ENCODE assay signal across 8 mouse cellular contexts in genomic region chr5:71657482-71658114, GRCm38 (mm10). TPM values are rescaled to one million over a fixed set of nuclear protein-coding genes. Genes with fewer than 3 reads are reported as not detected.
A peak's percentile ranks its signal among the peaks of the same experiment; 100 is the strongest.
DNase-seq lines count a peak whose midpoint lies in the region; ATAC-seq and TF ChIP-seq lines count a peak whose summit lies in the region.
"Had no signal": no experiment of that assay in that cellular context is flagged by ENCODE, and none has a peak within 500 bp of the region (broad histone marks: within the 10 kb centered on the region; RNA-seq: fewer than 3 reads in every experiment).

TSS of gene Gabrb1 (plus strand) at chr5:71658113.

- TF ChIP-seq CTCF in intestine, postnatal 0 days (IDR thresholded peaks at IDR 0.05; ENCODE audit: low read depth), result no peak

- no peak within 1 kb of the TSS for H3K27ac ChIP-seq in forebrain, embryonic 16.5 days (ENCODE audit: low read length)
- H3K27ac ChIP-seq in intestine, postnatal 0 days (ENCODE audit: low read depth, low read length), result no peak within 1 kb of the TSS
- no peak within 1 kb of the TSS for H3K27ac ChIP-seq in limb, embryonic 15.5 days
- H3K27ac ChIP-seq in midbrain, embryonic 16.5 days (ENCODE audit: low read length), result no peak within 1 kb of the TSS

- H3K9ac ChIP-seq in forebrain, embryonic 16.5 days (replicated peaks; ENCODE audit: low read depth, low read length), result peak within 1 kb of the TSS; percentile 56
- no peak within 1 kb of the TSS for H3K9ac ChIP-seq in intestine, postnatal 0 days (ENCODE audit: low read depth, low read length)
- peak within 1 kb of the TSS; percentile 21 for H3K9ac ChIP-seq in limb, embryonic 15.5 days
- H3K9ac ChIP-seq in midbrain, embryonic 16.5 days (ENCODE audit: low read depth, low read length), result peak within 1 kb of the TSS; percentile 64

- peak; percentile 59 for DNase-seq in R1 (ENCODE audit: low read depth, low spot score)
- DNase-seq in cerebellum, adult 18-20 months, result peak; percentile 32 to 70
- peak; percentile 17 for DNase-seq in yolk sac, embryonic 10.5 days (ENCODE audit: low spot score)

- peak within 1 kb of the TSS; percentile 100 for H3K4me2 ChIP-seq in forebrain, embryonic 16.5 days (ENCODE audit: low read length)
- peak within 1 kb of the TSS; percentile 84 for H3K4me2 ChIP-seq in intestine, postnatal 0 days (replicated peaks; ENCODE audit: low read depth)
- H3K4me2 ChIP-seq in limb, embryonic 15.5 days, result peak within 1 kb of the TSS; percentile 97
- H3K4me2 ChIP-seq in midbrain, embryonic 16.5 days (ENCODE audit: low read length), result peak within 1 kb of the TSS; percentile 82

- under 1% methylated on average over 49 of the region's 49 CpGs for WGBS in forebrain, embryonic 16.5 days
- WGBS in intestine, postnatal 0 days, result under 1% methylated on average over 49 of the region's 49 CpGs
- WGBS in limb, embryonic 15.5 days, result 0% methylated on average over 36 of the region's 49 CpGs
- WGBS in midbrain, embryonic 16.5 days, result under 1% methylated on average over 43 of the region's 49 CpGs

- no peaks in the 10 kb centered on the region for H3K36me3 ChIP-seq in forebrain, embryonic 16.5 days (ENCODE audit: control insufficient read depth, insufficient read depth)
- H3K36me3 ChIP-seq in intestine, postnatal 0 days (ENCODE audit: control insufficient read depth, insufficient read depth), result no peaks in the 10 kb centered on the region
- H3K36me3 ChIP-seq in limb, embryonic 15.5 days, result no peaks in the 10 kb centered on the region
- H3K36me3 ChIP-seq in midbrain, embryonic 16.5 days (ENCODE audit: control insufficient read depth, insufficient read depth, low read length), result no peaks in the 10 kb centered on the region

- no peaks in the 10 kb centered on the region for H3K27me3 ChIP-seq in forebrain, embryonic 16.5 days (replicated peaks; ENCODE audit: control insufficient read depth, insufficient read depth, low read length)
- H3K27me3 ChIP-seq in intestine, postnatal 0 days (replicated peaks; ENCODE audit: control insufficient read depth, insufficient read depth, low read length), result peaks cover 23% of the 10 kb centered on the region
- H3K27me3 ChIP-seq in limb, embryonic 15.5 days, result peaks cover 29% of the 10 kb centered on the region
- peaks cover 2% of the 10 kb centered on the region; the same call in 1 of the 2 replicates for H3K27me3 ChIP-seq in midbrain, embryonic 16.5 days (ENCODE audit: control insufficient read depth, insufficient read depth, low read depth, low read length)

- H3K4me3 ChIP-seq in forebrain, embryonic 16.5 days (replicated peaks; ENCODE audit: low read length), result peak within 1 kb of the TSS; percentile 52
- peak within 1 kb of the TSS; percentile 46 for H3K4me3 ChIP-seq in intestine, postnatal 0 days (ENCODE audit: low read depth, low read length)
- peak within 1 kb of the TSS; percentile 55 for H3K4me3 ChIP-seq in limb, embryonic 15.5 days
- peak within 1 kb of the TSS; percentile 47 for H3K4me3 ChIP-seq in midbrain, embryonic 16.5 days (ENCODE audit: low read depth, low read length)
- H3K4me3 ChIP-seq: erythroblast, embryonic 14.5 days had no signal

- peaks cover 9% of the 10 kb centered on the region; the same call in 1 of the 2 replicates for H3K4me1 ChIP-seq in forebrain, embryonic 16.5 days (replicated peaks; ENCODE audit: control insufficient read depth, insufficient read depth, low read length)
- no peaks in the 10 kb centered on the region for H3K4me1 ChIP-seq in intestine, postnatal 0 days (replicated peaks; ENCODE audit: control insufficient read depth, insufficient read depth, low read length)
- peaks cover 19% of the 10 kb centered on the region for H3K4me1 ChIP-seq in limb, embryonic 15.5 days
- H3K4me1 ChIP-seq in midbrain, embryonic 16.5 days (ENCODE audit: control insufficient read depth, insufficient read depth, low read length), result peaks cover 7% of the 10 kb centered on the region

- H3K9me3 ChIP-seq in forebrain, embryonic 16.5 days (ENCODE audit: control insufficient read depth, low read length), result no peaks in the 10 kb centered on the region
- H3K9me3 ChIP-seq in intestine, postnatal 0 days (ENCODE audit: control insufficient read depth), result no peaks in the 10 kb centered on the region
- H3K9me3 ChIP-seq in limb, embryonic 15.5 days, result no peaks in the 10 kb centered on the region
- H3K9me3 ChIP-seq in midbrain, embryonic 16.5 days (replicated peaks; ENCODE audit: control insufficient read depth, low read length, poor library complexity, severe bottlenecking), result no peaks in the 10 kb centered on the region

- ATAC-seq in forebrain, embryonic 16.5 days, result peak; percentile 96
- ATAC-seq in intestine, postnatal 0 days, result peak; percentile 60
- peak; percentile 24; the same call in 1 of the 2 replicates for ATAC-seq in limb, embryonic 15.5 days (ENCODE audit: insufficient number of reproducible peaks, low FRiP score, low TSS enrichment, low read depth)
- peak; percentile 96 for ATAC-seq in midbrain, embryonic 16.5 days

RNA-seq across cellular contexts. Expression of gene Gabrb1, which starts in this region (rescaled TPM):
- 19.1 and 24.8 TPM in 2 replicates for polyA plus RNA-seq in forebrain, embryonic 16.5 days (2015; fragmentation: Nextera tagmentation; extraction: Ambion mirVana)
- 0.03 and 0.16 TPM in 2 replicates for polyA plus RNA-seq in intestine, postnatal 0 days (2015; fragmentation: Nextera tagmentation; extraction: Ambion mirVana)
- 1.8 and 1.9 TPM in 2 replicates for polyA plus RNA-seq in limb, embryonic 15.5 days (2015; fragmentation: Nextera tagmentation; extraction: Ambion mirVana)
- polyA plus RNA-seq in midbrain, embryonic 16.5 days (2015; fragmentation: Nextera tagmentation; extraction: Ambion mirVana), result 40.9 and 48.1 TPM in 2 replicates
- polyA plus RNA-seq: erythroblast, embryonic 14.5 days had no signal

Comparison
In these comparisons a context has a peak if more than half of its experiments do, and no peak if none do; other contexts are left out.
1. Peak in ATAC-seq, H3K4me3 ChIP-seq and H3K4me2 ChIP-seq in intestine, postnatal 0 days; RNA of the gene not detected or under 1 TPM.
2. ATAC-seq: peak in every context shown above with its lines; median percentile 96 in forebrain, embryonic 16.5 days; 96 in midbrain, embryonic 16.5 days; 60 in intestine, postnatal 0 days; 24 in limb, embryonic 15.5 days.